9 mouse cellular contexts compared by ENCODE assay signal in genomic region chr17:46773278-46774130, GRCm38 (mm10). TPM values are rescaled to one million over a fixed set of nuclear protein-coding genes. Genes with fewer than 3 reads are reported as not detected.
DNase-seq lines count a peak whose midpoint lies in the region; ATAC-seq and TF ChIP-seq lines count a peak whose summit lies in the region.
"Had no signal": no experiment of that assay in that cellular context is flagged by ENCODE, and none has a peak within 500 bp of the region (broad histone marks: within the 10 kb centered on the region; RNA-seq: fewer than 3 reads in every experiment).

No protein-coding gene starts in this region.

- peaks cover 21% of the 10 kb centered on the region for H3K4me1 ChIP-seq in forebrain, embryonic 15.5 days

- 4% methylated on average over 19 of the region's 20 CpGs for WGBS in forebrain, embryonic 15.5 days

- no peaks in the 10 kb centered on the region for H3K27me3 ChIP-seq in forebrain, embryonic 15.5 days

- H3K4me3 ChIP-seq in left cerebral cortex, adult 2 months: peak overlapping the region; percentile 86
- H3K4me3 ChIP-seq in forebrain, embryonic 15.5 days: peak overlapping the region; percentile 91

- H3K27ac ChIP-seq in left cerebral cortex, adult 2 months: peak overlapping the region; percentile 87; the same call in 1 of the 2 replicates
- peak overlapping the region; percentile 90 for H3K27ac ChIP-seq in forebrain, embryonic 15.5 days (replicated peaks)

- peak; percentile 26 for TF ChIP-seq CTCF in left cerebral cortex, adult 2 months (IDR thresholded peaks at IDR 0.05)

- intact Hi-C loops in left cerebral cortex, adult 2 months (cut with DNase I): loop anchor here (2.0 kb wide), 1 partner anchor 21 kb away; the partner anchor contains the start of gene Cnpy3

- ATAC-seq in activated CD4-positive, CD25-positive, alpha-beta regulatory T cell, adult 4 months: peak; percentile 12
- no peak for ATAC-seq in forebrain, embryonic 15.5 days (replicated peaks)

- peak overlapping the region; percentile 92 for H3K4me2 ChIP-seq in forebrain, embryonic 15.5 days (replicated peaks)

- H3K9me3 ChIP-seq in forebrain, embryonic 15.5 days: no peaks in the 10 kb centered on the region

- H3K36me3 ChIP-seq in forebrain, embryonic 15.5 days: peaks cover 40% of the 10 kb centered on the region

- peak overlapping the region; percentile 79 for H3K9ac ChIP-seq in forebrain, embryonic 15.5 days (replicated peaks)

- no peak for DNase-seq in left cerebral cortex, adult 2 months (ENCODE audit: extremely low spot score in 1 of 2, low spot score in 2 of 2)
- no peak for DNase-seq in left cerebral cortex, adult 8-10 months (ENCODE audit: low spot score in 2 of 2)
- peak; percentile 25 for DNase-seq in liver
- DNase-seq in skeletal muscle tissue, adult 2 months (ENCODE audit: low read depth, low spot score): peak; percentile 18
- DNase-seq in gastrocnemius, adult 8-10 months (ENCODE audit: low spot score in 2 of 2): no peak
- no peak for DNase-seq in layer of hippocampus, postnatal 36 days

RNA-seq across cellular contexts. Expression of gene 2310039H08Rik, which starts 1.1 kb away (rescaled TPM):
- total RNA-seq in left cerebral cortex, adult 2 months (2021): 1 to 10 TPM; 6.3 to 6.5 TPM
- total RNA-seq in left cerebral cortex, adult 8-10 months (2022): 1 to 10 TPM; 6.4 to 6.9 (median 6.7) TPM
- polyA plus RNA-seq in activated CD4-positive, CD25-positive, alpha-beta regulatory T cell, adult 4 months (2017; shearing (Covaris generic)): 10 to 100 TPM; 20.0 to 25.1 TPM
- polyA plus RNA-seq in forebrain, embryonic 15.5 days (2015; fragmentation: Nextera tagmentation; extraction: Ambion mirVana): 56.0 and 63.6 TPM in 2 replicates
- 10 to 100 TPM; 37.5 to 45.9 (median 39.9) TPM for total RNA-seq in gastrocnemius, adult 8-10 months (2022)
- total RNA-seq in layer of hippocampus, postnatal 36 days (2021): 1 to 10 TPM; 6.6 to 9.4 TPM

RNA-seq across cellular contexts. Expression of gene Rpl7l1, which starts 9.0 kb away (rescaled TPM):
- total RNA-seq in left cerebral cortex, adult 2 months (2021): 10 to 100 TPM; 36.7 to 51.5 TPM
- 10 to 100 TPM; 39.0 to 54.3 (median 41.4) TPM for total RNA-seq in left cerebral cortex, adult 8-10 months (2022)
- polyA plus RNA-seq in activated CD4-positive, CD25-positive, alpha-beta regulatory T cell, adult 4 months (2017; shearing (Covaris generic)): 100 to 1,000 TPM; 144 to 146 TPM
- 114 and 122 TPM in 2 replicates for polyA plus RNA-seq in forebrain, embryonic 15.5 days (2015; fragmentation: Nextera tagmentation; extraction: Ambion mirVana)
- 10 to 100 TPM; 35.1 to 39.6 (median 37.4) TPM for total RNA-seq in gastrocnemius, adult 8-10 months (2022)
- 10 to 100 TPM; 47.2 to 53.8 TPM for total RNA-seq in layer of hippocampus, postnatal 36 days (2021)

RNA-seq across cellular contexts. Expression of gene Ptcra, which starts 10.0 kb away (rescaled TPM):
- total RNA-seq in left cerebral cortex, adult 2 months (2021): under 1 TPM in 1 of 2 experiments, not detected in 1; 0.28 TPM
- total RNA-seq in left cerebral cortex, adult 8-10 months (2022): under 1 TPM in 2 of 4 experiments, not detected in 2; 0.28 to 0.46 TPM
- not detected for polyA plus RNA-seq in activated CD4-positive, CD25-positive, alpha-beta regulatory T cell, adult 4 months (2017; shearing (Covaris generic))
- 0.19 and 0.27 TPM in 2 replicates for polyA plus RNA-seq in forebrain, embryonic 15.5 days (2015; fragmentation: Nextera tagmentation; extraction: Ambion mirVana)
- not detected for total RNA-seq in gastrocnemius, adult 8-10 months (2022)
- total RNA-seq in layer of hippocampus, postnatal 36 days (2021): under 1 TPM in 1 of 2 experiments, not detected in 1; 0.30 TPM
- total RNA-seq: hematopoietic stem cell, adult 5-6 weeks had no signal

RNA-seq across cellular contexts. Expression of gene Cnpy3, which starts 21.5 kb away (rescaled TPM):
- total RNA-seq in left cerebral cortex, adult 2 months (2021): 10 to 100 TPM; 65.1 to 68.1 TPM
- total RNA-seq in left cerebral cortex, adult 8-10 months (2022): 10 to 100 TPM; 66.8 to 75.9 (median 71.0) TPM
- polyA plus RNA-seq in activated CD4-positive, CD25-positive, alpha-beta regulatory T cell, adult 4 months (2017; shearing (Covaris generic)): 10 to 100 TPM; 19.2 to 21.6 TPM
- polyA plus RNA-seq in forebrain, embryonic 15.5 days (2015; fragmentation: Nextera tagmentation; extraction: Ambion mirVana): 66.4 and 69.1 TPM in 2 replicates
- total RNA-seq in gastrocnemius, adult 8-10 months (2022): 1 to 10 TPM; 4.6 to 9.4 (median 6.4) TPM
- 10 to 100 TPM; 64.0 to 68.6 TPM for total RNA-seq in layer of hippocampus, postnatal 36 days (2021)

RNA-seq across cellular contexts. Expression of gene Gnmt, which starts 44.5 kb away (rescaled TPM):
- 1 to 10 TPM in 1 of 2 experiments, under 1 TPM in 1; 0.70 to 2.1 TPM for total RNA-seq in left cerebral cortex, adult 2 months (2021)
- total RNA-seq in left cerebral cortex, adult 8-10 months (2022): under 1 TPM in 3 of 4 experiments, not detected in 1; 0.43 to 0.74 (median 0.63) TPM
- polyA plus RNA-seq in activated CD4-positive, CD25-positive, alpha-beta regulatory T cell, adult 4 months (2017; shearing (Covaris generic)): under 1 TPM; 0.54 to 0.83 TPM
- polyA plus RNA-seq in forebrain, embryonic 15.5 days (2015; fragmentation: Nextera tagmentation; extraction: Ambion mirVana): 0.89 and 0.95 TPM in 2 replicates
- 1 to 10 TPM in 2 of 4 experiments, under 1 TPM in 2; 0.65 to 5.1 (median 1.9) TPM for total RNA-seq in gastrocnemius, adult 8-10 months (2022)
- total RNA-seq in layer of hippocampus, postnatal 36 days (2021): not detected
- total RNA-seq: hematopoietic stem cell, adult 5-6 weeks had no signal

Comparison
In these comparisons a context has a peak if more than half of its experiments do, and no peak if none do; other contexts are left out.
1. DNase-seq: peak in liver (single experiment) and skeletal muscle tissue, adult 2 months (single experiment); none in left cerebral cortex, adult 2 months (0 of 2), left cerebral cortex, adult 8-10 months (0 of 2), gastrocnemius, adult 8-10 months (0 of 2) and layer of hippocampus, postnatal 36 days (0 of 2).